Mouse (Mus musculus): Measurements from ENCODE around the gene Zic3.

Zic3 gene

DNA sequence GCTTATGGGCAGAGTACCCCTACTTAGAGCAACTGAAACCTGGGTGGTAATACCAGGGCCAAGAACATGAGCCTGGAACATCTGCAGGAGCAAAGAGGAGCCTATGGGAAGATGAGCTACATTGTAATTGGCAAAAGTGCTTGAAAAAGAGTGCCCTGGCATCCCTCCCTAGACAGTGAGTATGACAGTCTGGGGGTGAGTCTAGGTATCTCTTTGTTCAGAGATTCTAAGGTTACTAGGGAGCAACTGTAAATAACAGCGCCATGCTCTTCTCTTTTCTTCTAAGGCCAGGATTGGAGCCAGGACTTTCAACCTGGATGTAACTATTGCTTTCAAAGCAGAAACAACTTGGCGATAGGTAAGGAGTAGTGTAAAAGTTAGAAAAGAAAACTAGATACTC, at the start of gene Zic3:
Zic3 (plus strand) TSS at position 301 of the 400 bp plus-strand sequence.
- DNase-seq, result no peak

GRCm38 (mm10) chrX:57982351-57982750, 40.1 kb upstream of the Zic3 start:
- DNase-seq, result no peak

- no peak for DNase-seq
Measured at GRCm38 (mm10) chrX:57987455-57988109, 34.9 kb upstream of the Zic3 start.

DNA sequence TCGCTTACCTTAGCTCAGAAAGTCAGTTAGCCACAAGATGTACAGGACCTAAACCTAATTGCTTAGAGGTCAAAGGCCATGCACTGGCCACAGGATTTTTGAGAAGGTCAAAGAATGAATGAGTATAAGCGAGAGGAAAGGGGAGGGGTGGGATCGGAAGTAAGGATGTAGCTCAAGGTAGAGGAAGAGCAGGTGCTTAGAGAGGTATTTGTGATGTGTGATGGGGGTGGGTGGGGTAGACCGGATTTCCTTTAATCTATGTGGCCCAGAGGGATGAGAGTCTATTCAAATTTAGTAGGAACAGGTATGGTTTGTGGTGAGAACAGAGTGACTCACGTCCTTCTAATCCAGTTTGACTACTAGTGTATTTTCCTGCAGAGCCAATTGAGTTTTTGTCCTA, 9.1 kb upstream of the Zic3 start:
- DNase-seq, result no peak

DNA sequence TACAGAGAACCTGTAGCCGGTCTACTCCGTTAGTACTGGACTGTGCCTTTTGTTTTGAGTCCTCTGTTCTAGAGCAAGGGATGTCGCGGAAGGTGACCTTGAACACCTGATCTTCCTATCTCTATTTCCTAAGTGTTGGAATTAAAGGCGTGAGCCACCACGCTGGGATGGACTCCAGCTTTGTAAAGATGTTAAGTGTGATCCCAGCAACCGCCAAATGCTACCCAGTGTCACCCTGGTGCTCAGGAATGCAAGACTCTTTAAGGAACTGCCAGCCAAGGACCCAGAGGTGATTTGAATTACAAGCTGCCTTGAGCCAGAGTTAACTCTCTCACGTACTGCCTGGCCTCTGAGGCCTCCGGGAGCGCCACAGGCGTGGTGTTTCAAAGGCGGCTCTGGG, 8.4 kb upstream of the Zic3 start:
- DNase-seq, result no peak

GRCm38 (mm10) chrX:58014761-58015160, 7.7 kb upstream of the Zic3 start:
- DNase-seq, result no peak

DNA sequence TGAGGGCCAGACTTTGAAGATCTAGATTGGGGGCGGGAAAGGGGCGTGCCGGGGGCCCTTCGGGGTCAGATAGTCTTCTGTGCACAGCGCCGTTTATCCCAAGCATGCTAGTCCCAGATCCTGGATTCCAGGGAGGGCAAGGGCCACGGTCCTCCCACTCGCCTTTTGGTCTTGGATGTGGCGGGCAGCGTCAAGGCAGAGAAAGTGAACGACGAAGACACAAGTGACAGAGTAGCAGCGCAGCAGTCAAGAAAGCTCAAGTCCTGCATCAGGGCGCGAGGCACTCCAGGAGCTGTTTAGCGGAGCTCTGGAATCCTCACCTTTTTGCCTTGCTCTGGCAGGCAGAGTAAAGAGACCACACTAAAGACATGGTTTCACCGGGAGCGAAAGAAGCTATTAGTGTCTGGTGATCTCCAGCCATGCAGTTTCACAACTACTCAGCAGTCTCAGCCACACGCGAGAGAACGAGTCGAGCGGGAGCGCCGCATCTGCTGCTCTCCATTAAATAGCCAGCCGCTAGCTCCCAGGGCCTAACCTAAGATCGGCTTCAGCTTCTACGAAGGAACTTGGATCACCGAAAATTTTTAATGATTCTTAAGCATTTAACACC, 7.1 kb upstream of the Zic3 start:
- DNase-seq, result no peak

DNA sequence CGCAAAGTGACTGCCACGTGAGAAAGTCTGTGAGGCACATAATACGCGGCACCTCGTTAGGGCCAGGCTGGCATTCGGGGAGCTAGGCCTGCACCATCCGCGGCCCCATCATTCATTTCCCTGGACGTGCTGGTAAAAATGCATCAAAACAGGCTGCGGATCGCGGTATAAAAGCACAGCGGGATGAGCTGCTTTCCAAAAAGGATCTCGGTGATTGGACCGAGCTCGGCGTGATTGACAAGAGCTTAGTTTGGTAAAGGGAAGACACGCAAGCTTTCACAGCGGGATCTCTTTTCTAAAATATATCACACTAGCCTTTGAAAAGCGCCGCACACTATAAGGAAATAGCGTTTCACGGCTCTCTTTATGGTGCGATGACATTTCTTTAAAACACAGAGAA, 3.8 kb upstream of the Zic3 start:
- no peak for DNase-seq

- no peak for DNase-seq
Measured at GRCm38 (mm10) chrX:58019257-58019953, 3.1 kb upstream of the Zic3 start.

DNA sequence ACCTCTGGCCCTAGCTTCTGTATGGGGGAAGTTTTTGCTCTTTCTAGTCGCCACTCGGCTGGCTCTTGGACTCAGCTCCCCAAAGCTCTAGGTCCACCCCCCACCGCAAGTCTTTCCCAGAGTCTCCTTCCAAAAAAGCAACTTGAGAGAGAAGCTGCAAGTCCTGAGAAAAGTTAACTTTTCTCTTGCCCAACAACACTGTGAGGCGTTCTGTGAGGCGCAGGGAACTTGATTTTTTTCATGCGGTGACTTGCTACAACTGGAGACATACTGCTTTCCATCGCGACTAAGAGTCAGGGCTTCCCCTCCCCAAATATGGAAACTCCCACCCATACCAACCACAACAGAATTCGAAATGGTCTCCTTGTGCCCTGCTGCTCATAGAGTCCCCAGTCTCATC, 5.1 kb downstream of the Zic3 start:
- DNase-seq, result no peak

DNA sequence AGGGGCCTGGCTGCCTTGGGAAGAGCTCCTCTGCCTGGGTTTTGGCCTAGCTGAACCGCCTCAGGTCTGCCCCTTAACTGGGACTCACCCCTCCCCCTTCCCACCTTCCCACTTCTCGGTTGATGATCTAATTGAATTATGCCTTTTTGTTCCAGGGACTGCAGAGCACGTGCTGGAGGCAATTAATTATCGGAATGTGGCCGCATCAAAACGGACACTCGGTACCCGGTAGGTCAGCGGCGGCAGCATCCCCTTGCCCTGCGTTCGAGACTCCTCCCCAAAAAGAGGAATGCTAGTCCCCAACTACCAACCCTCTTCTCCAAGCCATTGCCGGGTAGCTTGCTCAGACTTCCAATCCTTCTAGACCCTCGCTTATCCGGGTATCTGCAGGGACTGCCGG, 5.6 kb downstream of the Zic3 start:
- no peak for DNase-seq

GRCm38 (mm10) chrX:58028858-58029257, 6.4 kb downstream of the Zic3 start:
- DNase-seq, result no peak

GRCm38 (mm10) chrX:58030100-58030834, 7.8 kb downstream of the Zic3 start:
- peak; percentile 32 for DNase-seq

GRCm38 (mm10) chrX:58030835-58031670, 8.6 kb downstream of the Zic3 start:
- DNase-seq, result no peak

GRCm38 (mm10) chrX:58031671-58032605, 9.4 kb downstream of the Zic3 start:
- DNase-seq, result peak; percentile 30

DNA sequence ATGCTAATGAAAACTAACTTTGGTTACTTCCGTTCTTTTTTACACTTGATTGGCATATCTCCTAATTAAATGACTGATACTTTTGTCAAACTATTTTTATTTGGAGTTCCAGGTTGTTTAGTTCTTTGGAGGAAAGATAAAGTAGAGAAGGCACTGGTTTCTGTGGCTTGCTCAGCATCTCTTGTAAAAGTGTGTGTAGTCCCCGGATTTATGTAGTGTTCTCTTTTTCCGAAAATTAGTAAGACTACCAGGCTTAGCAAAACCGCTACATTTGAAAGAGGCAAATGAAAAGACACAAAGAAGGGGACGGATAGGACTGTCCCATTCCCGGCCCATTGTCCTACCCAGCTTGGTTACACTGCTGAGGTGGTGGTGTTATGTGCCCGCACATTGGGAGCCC, 10.1 kb downstream of the Zic3 start:
- no peak for DNase-seq

- DNase-seq, result no peak
Measured at GRCm38 (mm10) chrX:58033521-58033920, 11.0 kb downstream of the Zic3 start.

- DNase-seq, result no peak
Measured at GRCm38 (mm10) chrX:58038061-58039007, 15.8 kb downstream of the Zic3 start.

DNA sequence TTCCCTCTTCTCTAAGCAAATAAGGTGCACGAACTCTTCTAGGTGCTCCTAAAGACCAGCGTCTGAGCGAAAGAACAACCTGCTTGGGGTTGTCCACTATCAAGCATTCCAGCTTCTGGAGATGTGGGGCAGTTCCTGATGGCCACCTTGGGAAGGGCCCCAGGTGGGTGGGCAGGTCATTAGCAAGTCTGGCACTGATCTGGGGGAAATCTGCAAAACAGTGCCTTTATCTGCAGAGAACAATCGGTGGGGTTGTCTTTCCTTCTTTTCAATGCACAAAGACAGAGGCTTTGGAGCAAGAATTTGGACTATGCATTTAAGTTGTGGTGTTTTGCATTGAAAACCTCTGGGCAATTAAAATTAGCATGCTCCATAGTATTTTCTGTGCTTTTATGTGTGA, 17.2 kb downstream of the Zic3 start:
- no peak for DNase-seq

GRCm38 (mm10) chrX:58041865-58042264, 19.4 kb downstream of the Zic3 start:
- DNase-seq, result no peak
